Mouse (Mus musculus): Measurements from ENCODE around the gene Ahrr. TPM values are rescaled to one million over a fixed set of nuclear protein-coding genes. Genes with fewer than 3 reads are reported as not detected.

The Ahrr gene
- 0.55 and 2.0 TPM in 2 replicates for polyA plus RNA-seq (2014; fragmentation: Nextera tagmentation; extraction: Ambion mirVana)

DNA sequence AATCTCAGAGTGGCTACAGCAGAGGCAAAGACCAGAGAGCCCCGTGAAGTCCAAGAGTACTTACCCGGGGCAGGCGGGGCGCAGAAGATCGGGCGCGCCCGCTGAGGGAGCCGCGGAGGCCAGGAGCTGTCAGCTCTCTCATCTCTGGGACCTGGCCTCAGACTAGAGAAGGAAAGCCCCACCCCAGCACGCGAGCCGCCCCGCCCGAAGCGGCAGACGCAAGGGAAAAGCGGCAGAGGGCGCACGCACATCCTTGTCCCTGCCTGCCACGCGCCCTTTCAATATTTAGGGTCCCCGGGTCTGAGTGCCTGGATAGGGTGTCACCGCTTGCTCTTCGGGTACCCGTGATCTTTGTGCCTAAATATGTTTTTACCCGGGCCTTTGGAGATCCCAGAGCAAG lies at the start of gene Ahrr:
TSS of gene Ahrr (minus strand) at position 165 of the 400 bp plus-strand sequence.
- DNase-seq (ENCODE audit: low spot score) (peak; percentile 74), ATAC-seq (ENCODE audit: insufficient read depth, low FRiP score, low TSS enrichment) (peak; percentile 38)
- Histone ChIP-seq H3K9me3 (ENCODE audit: control insufficient read depth, low read length) (no peaks in the 10 kb centered on the region), H3K4me2 (ENCODE audit: low read depth) (peak within 1 kb of the TSS; percentile 41), H3K4me3 (ENCODE audit: low read depth, low read length) (peak within 1 kb of the TSS; percentile 18), H3K27ac (ENCODE audit: low read depth, low read length) (no peak within 1 kb of the TSS), H3K9ac (ENCODE audit: low read length) (no peak within 1 kb of the TSS; the same call in 1 of the 2 replicates), H3K27me3 (ENCODE audit: control insufficient read depth, insufficient read depth, low read length) (0 out of 2 replicates have a peak, but pooled peaks cover 2% of the 10 kb centered on the region), H3K36me3 (ENCODE audit: control insufficient read depth, insufficient read depth, low read length) (no peaks in the 10 kb centered on the region), H3K4me1 (ENCODE audit: control insufficient read depth, insufficient read depth, low read length) (0 out of 2 replicates have a peak, but pooled peaks cover 2% of the 10 kb centered on the region)
- 0% methylated on average over 27 of the region's 27 CpGs for WGBS

DNA sequence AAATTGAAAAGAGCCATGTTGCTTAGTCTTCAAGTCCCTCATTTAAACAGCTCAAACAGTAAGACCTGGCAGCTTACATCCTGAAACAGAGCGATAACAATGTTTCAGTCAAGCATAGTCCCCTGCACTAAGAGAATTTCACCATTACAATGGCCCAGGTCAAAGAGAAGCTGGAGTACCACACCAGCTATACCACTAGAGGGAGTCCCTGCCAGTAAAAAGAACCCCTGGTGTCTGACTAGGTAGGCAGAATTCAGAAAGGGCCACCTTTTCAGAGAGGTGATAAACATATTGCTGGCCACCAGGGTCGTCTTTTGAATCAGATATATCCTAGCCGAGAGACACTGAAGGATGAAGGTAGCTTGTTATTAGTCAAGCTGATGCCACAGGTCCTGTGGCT lies 48.9 kb upstream of the Ahrr start:
- no peaks in the 10 kb centered on the region for H3K4me1 ChIP-seq (ENCODE audit: control insufficient read depth, insufficient read depth, low read length)
- H3K36me3 ChIP-seq (ENCODE audit: control insufficient read depth, insufficient read depth, low read length): peaks cover 6% of the 10 kb centered on the region
- H3K4me2 ChIP-seq (ENCODE audit: low read depth): no peak overlapping the region
- WGBS: 63% methylated on average over 3 of the region's 3 CpGs
- no peaks in the 10 kb centered on the region for H3K27me3 ChIP-seq (ENCODE audit: control insufficient read depth, insufficient read depth, low read length)
- no peaks in the 10 kb centered on the region for H3K9me3 ChIP-seq (ENCODE audit: control insufficient read depth, low read length)
- H3K27ac ChIP-seq (ENCODE audit: low read depth, low read length): no peak overlapping the region
- no peak overlapping the region for H3K9ac ChIP-seq (ENCODE audit: low read length)
- DNase-seq (ENCODE audit: low spot score) (peak; percentile 39), ATAC-seq (ENCODE audit: insufficient read depth, low FRiP score, low TSS enrichment) (no peak)
- H3K4me3 ChIP-seq (ENCODE audit: low read depth, low read length): no peak overlapping the region

DNA sequence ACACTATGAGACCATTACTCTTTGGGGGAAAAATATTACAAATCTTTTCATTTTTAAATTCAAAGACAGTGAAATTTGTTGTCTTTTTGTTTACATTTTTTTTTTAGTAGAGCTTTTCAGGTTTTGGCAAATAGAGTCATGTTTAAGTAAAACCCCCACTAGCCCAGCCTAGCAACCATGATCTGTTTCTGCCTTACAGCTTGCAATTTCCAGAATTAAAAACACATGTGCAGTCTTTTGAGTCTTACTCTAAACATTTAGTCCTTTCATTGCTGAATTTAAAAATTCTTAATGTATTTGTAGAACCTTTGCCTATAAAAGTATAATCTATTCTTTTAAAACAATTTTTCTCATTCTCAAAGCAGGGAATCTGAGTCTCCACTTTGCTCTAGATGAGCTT lies 37.2 kb upstream of the Ahrr start:
- peaks cover 16% of the 10 kb centered on the region for H3K36me3 ChIP-seq (ENCODE audit: control insufficient read depth, insufficient read depth, low read length)
- no peak overlapping the region for H3K9ac ChIP-seq (ENCODE audit: low read length)
- H3K4me3 ChIP-seq (ENCODE audit: low read depth, low read length): no peak overlapping the region
- H3K4me1 ChIP-seq (ENCODE audit: control insufficient read depth, insufficient read depth, low read length): no peaks in the 10 kb centered on the region
- ATAC-seq (ENCODE audit: insufficient read depth, low FRiP score, low TSS enrichment): no peak
- H3K27ac ChIP-seq (ENCODE audit: low read depth, low read length): no peak overlapping the region
- H3K9me3 ChIP-seq (ENCODE audit: control insufficient read depth, low read length): no peaks in the 10 kb centered on the region
- DNase-seq (ENCODE audit: low spot score): no peak
- no peak overlapping the region for H3K4me2 ChIP-seq (ENCODE audit: low read depth)
- H3K27me3 ChIP-seq (ENCODE audit: control insufficient read depth, insufficient read depth, low read length): no peaks in the 10 kb centered on the region

DNA sequence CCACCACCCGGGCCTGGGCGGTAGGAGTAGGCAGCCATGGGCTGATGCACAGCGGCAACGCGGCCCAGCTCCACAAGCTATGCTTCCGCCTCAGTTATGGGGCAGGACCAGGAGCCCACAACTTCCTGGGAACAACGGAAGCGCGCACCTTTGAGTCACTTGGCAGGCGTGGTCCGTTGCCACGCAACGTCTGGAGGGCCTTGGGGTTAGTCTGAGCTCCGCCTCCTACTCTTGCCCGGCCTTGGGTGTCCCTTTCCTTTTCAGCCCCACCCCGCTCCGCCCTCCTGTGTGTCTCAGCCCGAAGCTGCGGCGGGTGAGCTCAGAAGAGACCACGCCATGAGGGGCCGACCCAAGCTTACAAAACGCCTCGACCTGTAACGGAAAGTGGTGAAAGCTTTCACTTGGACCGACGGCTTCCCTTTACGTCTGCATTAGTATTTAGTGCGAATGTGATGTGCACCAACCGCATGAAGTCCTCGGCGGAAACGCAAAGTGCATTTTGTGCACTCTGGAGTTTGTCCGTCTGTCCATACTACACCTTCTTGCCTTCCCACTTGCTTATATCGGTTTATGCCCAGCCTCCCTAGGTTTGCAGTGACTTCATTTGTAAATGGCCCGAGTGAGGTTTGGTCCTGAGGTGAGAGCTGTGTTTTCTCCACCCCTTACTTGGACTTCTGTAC lies 25.2 kb upstream of the Ahrr start, which contains the start of gene Pdcd6:
TSS of gene Pdcd6 (minus strand) at position 411 of the 680 bp plus-strand sequence.
- no peaks in the 10 kb centered on the region for H3K27me3 ChIP-seq (ENCODE audit: control insufficient read depth, insufficient read depth, low read length)
- H3K9me3 ChIP-seq (ENCODE audit: control insufficient read depth, low read length): no peaks in the 10 kb centered on the region
- H3K4me1 ChIP-seq (ENCODE audit: control insufficient read depth, insufficient read depth, low read length): peaks cover 6% of the 10 kb centered on the region; the same call in 1 of the 2 replicates
- ATAC-seq (ENCODE audit: insufficient read depth, low FRiP score, low TSS enrichment) (peak; percentile 98), DNase-seq (ENCODE audit: low spot score) (peak; percentile 91)
- under 1% methylated on average over 36 of the region's 36 CpGs for WGBS
- peak within 1 kb of the TSS; percentile 84 for H3K4me3 ChIP-seq (ENCODE audit: low read depth, low read length)
- H3K4me2 ChIP-seq (ENCODE audit: low read depth): peak within 1 kb of the TSS; percentile 72
- H3K27ac ChIP-seq (ENCODE audit: low read depth, low read length): peak within 1 kb of the TSS; percentile 42; the same call in 1 of the 2 replicates
- H3K36me3 ChIP-seq (ENCODE audit: control insufficient read depth, insufficient read depth, low read length): peaks cover 3% of the 10 kb centered on the region; the same call in 1 of the 2 replicates
- H3K9ac ChIP-seq (ENCODE audit: low read length): peak within 1 kb of the TSS; percentile 86

DNA sequence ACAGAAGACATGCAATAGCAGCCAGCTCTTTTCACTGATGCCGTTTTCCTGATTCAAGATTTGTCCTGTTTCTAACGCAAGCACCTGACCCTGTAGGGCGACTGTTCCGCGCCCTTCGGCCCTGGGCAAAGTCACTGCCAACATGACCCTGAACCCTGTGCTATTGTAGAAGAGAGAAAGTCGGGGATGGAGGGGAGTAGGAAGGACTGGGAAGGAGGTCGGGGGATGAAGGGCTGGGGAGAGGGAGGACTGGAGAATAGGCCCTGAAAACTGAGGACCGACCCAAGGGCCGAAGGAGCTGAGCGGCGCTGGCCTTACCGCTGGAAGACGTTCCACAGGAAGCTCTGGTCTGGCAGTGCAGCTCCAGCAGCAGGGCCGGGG lies 24.6 kb upstream of the Ahrr start:
- peak overlapping the region; percentile 86 for H3K9ac ChIP-seq (ENCODE audit: low read length)
- WGBS: 4% methylated on average over 15 of the region's 15 CpGs
- DNase-seq (ENCODE audit: low spot score) (no peak), ATAC-seq (ENCODE audit: insufficient read depth, low FRiP score, low TSS enrichment) (no peak; the same call in 1 of the 2 replicates)
- H3K9me3 ChIP-seq (ENCODE audit: control insufficient read depth, low read length): no peaks in the 10 kb centered on the region
- H3K4me2 ChIP-seq (ENCODE audit: low read depth): peak overlapping the region; percentile 72
- H3K4me1 ChIP-seq (ENCODE audit: control insufficient read depth, insufficient read depth, low read length): peaks cover 6% of the 10 kb centered on the region; the same call in 1 of the 2 replicates
- H3K27ac ChIP-seq (ENCODE audit: low read depth, low read length): peak overlapping the region; percentile 42; the same call in 1 of the 2 replicates
- peak overlapping the region; percentile 84 for H3K4me3 ChIP-seq (ENCODE audit: low read depth, low read length)
- peaks cover 2% of the 10 kb centered on the region; the same call in 1 of the 2 replicates for H3K36me3 ChIP-seq (ENCODE audit: control insufficient read depth, insufficient read depth, low read length)
- no peaks in the 10 kb centered on the region for H3K27me3 ChIP-seq (ENCODE audit: control insufficient read depth, insufficient read depth, low read length)

DNA sequence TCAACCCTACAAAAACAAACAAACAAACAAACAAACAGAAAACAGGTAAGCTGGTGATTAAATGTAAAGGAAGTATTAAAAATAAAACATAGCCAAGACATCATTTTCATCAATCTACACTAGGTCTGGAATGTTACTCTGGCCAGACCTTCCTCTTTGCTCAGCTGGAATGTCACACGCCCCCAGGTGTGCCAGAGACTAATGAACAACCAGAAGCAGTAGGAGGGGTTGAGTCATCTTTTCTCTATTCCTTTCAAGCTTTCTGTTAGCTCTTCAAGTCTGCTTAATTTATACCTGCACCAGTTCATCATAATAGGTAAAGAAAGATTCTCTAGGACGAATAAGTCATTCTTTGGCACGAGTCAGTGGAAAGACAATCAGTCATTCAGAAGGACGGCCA lies 24.3 kb upstream of the Ahrr start:
- Histone ChIP-seq H3K27ac (ENCODE audit: low read depth, low read length) (no peak overlapping the region), H3K9me3 (ENCODE audit: control insufficient read depth, low read length) (no peaks in the 10 kb centered on the region), H3K9ac (ENCODE audit: low read length) (peak overlapping the region; percentile 86), H3K4me1 (ENCODE audit: control insufficient read depth, insufficient read depth, low read length) (peaks cover 6% of the 10 kb centered on the region; the same call in 1 of the 2 replicates), H3K4me3 (ENCODE audit: low read depth, low read length) (peak overlapping the region; percentile 84), H3K4me2 (ENCODE audit: low read depth) (peak overlapping the region; percentile 72), H3K27me3 (ENCODE audit: control insufficient read depth, insufficient read depth, low read length) (no peaks in the 10 kb centered on the region), H3K36me3 (ENCODE audit: control insufficient read depth, insufficient read depth, low read length) (peaks cover 2% of the 10 kb centered on the region; the same call in 1 of the 2 replicates)
- ATAC-seq (ENCODE audit: insufficient read depth, low FRiP score, low TSS enrichment) (no peak), DNase-seq (ENCODE audit: low spot score) (no peak)
- 29% methylated on average over 4 of the region's 4 CpGs for WGBS

DNA sequence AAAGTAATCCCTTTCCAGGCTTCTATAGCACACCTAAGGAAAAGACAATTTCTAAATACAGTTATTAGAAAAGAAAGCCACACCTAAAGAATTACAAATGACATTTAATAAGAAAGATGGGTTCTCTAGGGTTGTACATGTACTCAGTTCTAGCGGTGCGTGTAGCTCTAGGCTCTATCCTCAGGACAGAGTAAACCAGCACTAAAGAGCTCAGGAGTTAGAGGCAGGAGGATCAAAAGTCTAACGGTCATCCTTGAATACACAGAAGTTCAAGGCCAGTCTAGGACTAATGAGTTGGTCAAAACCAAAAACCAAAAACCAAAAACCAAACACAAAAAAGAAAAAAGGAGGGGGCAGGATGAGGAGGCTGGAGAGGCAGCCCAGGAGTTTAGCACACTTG lies 22.5 kb upstream of the Ahrr start:
- no peak overlapping the region for H3K4me3 ChIP-seq (ENCODE audit: low read depth, low read length)
- DNase-seq (ENCODE audit: low spot score): no peak
- no peaks in the 10 kb centered on the region for H3K36me3 ChIP-seq (ENCODE audit: control insufficient read depth, insufficient read depth, low read length)
- no peaks in the 10 kb centered on the region for H3K9me3 ChIP-seq (ENCODE audit: control insufficient read depth, low read length)
- no peak overlapping the region for H3K27ac ChIP-seq (ENCODE audit: low read depth, low read length)
- ATAC-seq (ENCODE audit: insufficient read depth, low FRiP score, low TSS enrichment): no peak
- H3K4me1 ChIP-seq (ENCODE audit: control insufficient read depth, insufficient read depth, low read length): peaks cover 6% of the 10 kb centered on the region; the same call in 1 of the 2 replicates
- 94% methylated on average over 3 of the region's 3 CpGs for WGBS
- no peak overlapping the region for H3K4me2 ChIP-seq (ENCODE audit: low read depth)
- H3K9ac ChIP-seq (ENCODE audit: low read length): no peak overlapping the region
- no peaks in the 10 kb centered on the region for H3K27me3 ChIP-seq (ENCODE audit: control insufficient read depth, insufficient read depth, low read length)

DNA sequence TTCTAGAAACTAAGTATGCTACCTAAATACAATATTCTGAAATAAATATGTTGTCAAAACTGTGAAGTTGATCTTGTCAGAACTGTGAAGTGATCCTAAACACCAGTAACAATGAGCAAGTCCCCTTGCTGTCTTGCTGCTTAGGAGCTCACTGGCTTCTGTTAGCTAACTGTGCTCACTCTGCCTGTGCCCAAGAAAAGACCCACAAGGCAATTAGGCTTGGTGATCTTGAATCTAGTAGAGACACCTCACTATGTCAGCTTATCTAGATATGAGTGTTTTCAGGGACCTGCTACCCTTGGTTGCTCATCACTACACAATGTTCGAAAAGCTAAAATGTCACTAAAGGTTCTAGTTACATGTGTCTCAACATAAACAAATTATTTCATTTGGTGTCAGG lies 13.6 kb upstream of the Ahrr start:
- H3K27ac ChIP-seq (ENCODE audit: low read depth, low read length): no peak overlapping the region
- 94% methylated on average over 1 of the region's 1 CpGs for WGBS
- no peaks in the 10 kb centered on the region for H3K9me3 ChIP-seq (ENCODE audit: control insufficient read depth, low read length)
- ATAC-seq (ENCODE audit: insufficient read depth, low FRiP score, low TSS enrichment) (no peak), DNase-seq (ENCODE audit: low spot score) (no peak)
- no peaks in the 10 kb centered on the region for H3K27me3 ChIP-seq (ENCODE audit: control insufficient read depth, insufficient read depth, low read length)
- no peak overlapping the region for H3K4me3 ChIP-seq (ENCODE audit: low read depth, low read length)
- H3K36me3 ChIP-seq (ENCODE audit: control insufficient read depth, insufficient read depth, low read length): no peaks in the 10 kb centered on the region; the same call in 1 of the 2 replicates
- H3K4me2 ChIP-seq (ENCODE audit: low read depth): no peak overlapping the region
- H3K4me1 ChIP-seq (ENCODE audit: control insufficient read depth, insufficient read depth, low read length): no peaks in the 10 kb centered on the region
- no peak overlapping the region for H3K9ac ChIP-seq (ENCODE audit: low read length)

DNA sequence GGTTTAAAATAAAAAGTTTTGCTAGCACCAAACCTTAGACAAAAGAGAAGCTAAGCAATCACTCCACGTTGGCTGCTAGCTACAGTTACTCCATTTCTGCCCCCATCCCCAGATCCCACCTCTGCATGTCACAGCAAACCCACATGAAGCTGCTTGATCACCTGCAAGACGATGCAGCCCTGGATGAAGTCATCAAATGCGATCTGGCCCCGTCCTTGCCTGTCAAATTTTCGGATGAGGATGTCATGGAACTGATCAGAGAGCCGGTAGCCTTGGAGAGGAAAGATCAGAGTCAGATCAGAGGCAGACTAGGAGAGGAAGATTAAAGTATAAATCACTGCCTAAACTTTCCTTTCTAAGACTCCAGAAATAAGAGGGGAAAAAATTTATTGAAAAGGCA lies 13.2 kb upstream of the Ahrr start:
- H3K9me3 ChIP-seq (ENCODE audit: control insufficient read depth, low read length): no peaks in the 10 kb centered on the region
- no peak for ATAC-seq (ENCODE audit: insufficient read depth, low FRiP score, low TSS enrichment)
- no peak overlapping the region for H3K9ac ChIP-seq (ENCODE audit: low read length)
- H3K4me3 ChIP-seq (ENCODE audit: low read depth, low read length): no peak overlapping the region
- whole genome bisulfite sequencing: 88% methylated on average over 6 of the region's 6 CpGs
- no peak overlapping the region for H3K4me2 ChIP-seq (ENCODE audit: low read depth)
- no peaks in the 10 kb centered on the region for H3K27me3 ChIP-seq (ENCODE audit: control insufficient read depth, insufficient read depth, low read length)
- no peaks in the 10 kb centered on the region for H3K4me1 ChIP-seq (ENCODE audit: control insufficient read depth, insufficient read depth, low read length)
- H3K36me3 ChIP-seq (ENCODE audit: control insufficient read depth, insufficient read depth, low read length): no peaks in the 10 kb centered on the region; the same call in 1 of the 2 replicates
- no peak overlapping the region for H3K27ac ChIP-seq (ENCODE audit: low read depth, low read length)
- no peak for DNase-seq (ENCODE audit: low spot score)

Data from neural tube, embryonic 11.5 days (tissue).